Mouse (Mus musculus) liver, embryonic 14.5 days (tissue): ENCODE data around the gene Dhtkd1. TPM values are rescaled to one million over a fixed set of nuclear protein-coding genes. Genes with fewer than 3 reads are reported as not detected.

Experiments used
- ATAC-seq: fragments of 200-750 bp; cut with Nextera tagmentation; 2 replicates; pipeline ENCODE4 v1.8.0; 2017; ENCODE audit warnings: moderate number of reproducible peaks, mild to moderate bottlenecking, moderate library complexity; ENCODE audit not compliant: insufficient read depth
- DNase-seq, 3 experiments: peaks; one replicate each; pipeline ENCODE4 v3.0.0-alpha.2; 2012 to 2013; ENCODE audit warnings: low read depth in 3 of 3, low spot score in 3 of 3
- H3K27ac ChIP-seq: fragments of 300-500 bp; sonication (generic); 2 replicates; pipeline ENCODE4 v1.5.1; 2014; ENCODE audit warnings: moderate library complexity, mild to moderate bottlenecking, control low read depth, inconsistent platforms
- H3K27me3 ChIP-seq: fragments of 300-500 bp; sonication (generic); 2 replicates; pipeline ENCODE4 v1.6.1; 2014; ENCODE audit warnings: mild to moderate bottlenecking, low read length, moderate library complexity; ENCODE audit not compliant: control insufficient read depth, insufficient read depth
- H3K36me3 ChIP-seq: fragments of 300-500 bp; sonication (generic); replicated peaks from 2 replicates; pipeline ENCODE4 v1.6.1; 2014; ENCODE audit warnings: low read depth; ENCODE audit not compliant: control insufficient read depth, insufficient read depth
- H3K4me1 ChIP-seq, 2 experiments: fragments of 200-500 bp in 1 of 2; fragments of 300-500 bp in 1 of 2; sonication (generic) in 1 of 2; replicated peaks; 2 replicates each; pipeline ENCODE4 v1.6.1; 2012 to 2014; ENCODE audit warnings: antibody characterized with exemption in 1 of 2, inconsistent platforms in 1 of 2, low read length in 1 of 2; ENCODE audit not compliant: control insufficient read depth in 2 of 2, insufficient read depth in 2 of 2
- H3K4me2 ChIP-seq: fragments of 300-500 bp; sonication (generic); 2 replicates; pipeline ENCODE4 v1.6.1; 2014; ENCODE audit warnings: low read depth, mild to moderate bottlenecking, control low read depth, moderate library complexity
- H3K4me3 ChIP-seq, 2 experiments: fragments of 200-500 bp in 1 of 2; fragments of 300-500 bp in 1 of 2; sonication (generic) in 1 of 2; 2 replicates each; pipeline ENCODE4 v1.5.1; 2012 to 2014; ENCODE audit warnings: low read depth in 2 of 2, low read length in 2 of 2, mild to moderate bottlenecking in 2 of 2, control low read depth in 1 of 2, inconsistent platforms in 1 of 2, moderate library complexity in 1 of 2; ENCODE audit not compliant: insufficient read depth in 1 of 2
- H3K9ac ChIP-seq: fragments of 300-500 bp; sonication (generic); replicated peaks from 2 replicates; pipeline ENCODE4 v1.6.1; 2014; ENCODE audit warnings: mild to moderate bottlenecking, control low read depth, moderate library complexity
- H3K9me3 ChIP-seq: fragments of 300-500 bp; sonication (generic); 2 replicates; pipeline ENCODE4 v1.6.1; 2016; ENCODE audit warnings: low read length, mixed read lengths; ENCODE audit not compliant: control insufficient read depth
- CTCF ChIP-seq: IDR thresholded peaks from 2 replicates; pipeline ENCODE4 v1.5.1; 2016; ENCODE audit warnings: antibody characterized with exemption, low read depth, control low read depth
- EP300 ChIP-seq: IDR thresholded peaks from 2 replicates; pipeline ENCODE4 v1.6.1; 2016; ENCODE audit warnings: antibody characterized with exemption, low read depth
- WGBS: fragments of 180-500 bp; shearing (Covaris S2); extraction: QIAGEN DNeasy Blood & Tissue Kit; methylation state at CpG from one replicate; pipeline ENCODE4 v1.1.7; 2014; ENCODE audit not compliant: insufficient replicate concordance; 5-methylcytosine and 5-hydroxymethylcytosine counted together
- polyA plus RNA-seq, 2 experiments: library from polyadenylated mRNA; depleted of rRNA in 1 of 2; stranded (reverse) in 1 of 2; unstranded in 1 of 2; fragments of >200 nt; fragmentation: Nextera tagmentation in 1 of 2; extraction: Ambion mirVana in 1 of 2; gene quantifications; 2 replicates each; pipeline versions ENCODE4 v1.2.1 to v1.2.3; 2012 to 2014

Gene Dhtkd1
- polyA plus RNA-seq, 2 experiments, result 1.6 to 2.8 TPM

DNA sequence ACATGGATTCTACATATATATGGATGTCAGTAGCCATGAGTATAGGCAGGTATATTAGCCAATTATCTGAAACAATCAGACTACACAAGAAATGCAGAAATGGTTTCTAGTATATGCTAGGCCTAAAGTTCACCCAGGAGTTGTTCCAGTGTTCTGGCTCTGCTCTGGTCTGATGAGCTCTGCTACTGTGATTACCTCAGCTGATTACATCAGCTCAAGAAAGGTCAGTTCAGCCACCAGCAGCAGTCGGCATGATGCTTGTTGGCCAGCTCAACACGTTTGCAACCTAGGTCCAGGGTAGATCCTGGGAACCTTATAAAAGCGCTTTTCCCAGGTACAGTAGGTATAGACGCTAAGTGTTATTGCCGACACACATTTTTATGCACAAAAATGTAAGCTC, 72.8 kb downstream of the Dhtkd1 start:
- ATAC-seq (no peak), DNase-seq (no peak)
- H3K4me3 ChIP-seq, result no peak overlapping the region
- H3K9me3 ChIP-seq, result no peaks in the 10 kb centered on the region
- H3K4me2 ChIP-seq, result no peak overlapping the region
- H3K27ac ChIP-seq, result no peak overlapping the region
- peaks cover 39% of the 10 kb centered on the region for H3K36me3 ChIP-seq
- H3K27me3 ChIP-seq, result no peaks in the 10 kb centered on the region
- H3K9ac ChIP-seq, result no peak overlapping the region
- no peak for TF ChIP-seq CTCF
- no peak for TF ChIP-seq EP300
- WGBS, result 85% methylated on average over 5 of the region's 5 CpGs
- no peaks in the 10 kb centered on the region for H3K4me1 ChIP-seq

DNA sequence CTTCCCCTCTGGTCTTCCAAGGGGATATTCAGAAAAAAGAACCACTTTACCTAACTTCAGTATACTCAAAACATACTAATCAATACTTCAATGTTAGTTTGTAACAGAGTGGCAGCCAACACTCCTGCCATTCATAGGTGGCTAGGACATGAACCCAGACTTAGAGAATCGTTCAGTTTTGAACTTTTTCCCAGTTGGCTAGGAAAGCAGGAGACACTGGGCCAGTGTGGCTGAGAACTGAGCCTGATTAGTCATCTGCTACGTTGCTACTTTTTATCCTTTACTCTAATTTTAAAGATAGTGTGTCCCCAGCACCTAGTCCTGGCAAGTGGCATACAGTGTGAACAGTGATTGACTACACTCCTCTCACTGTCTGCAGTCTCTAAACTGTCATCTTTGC, 74.9 kb downstream of the Dhtkd1 start:
- no peak for ATAC-seq
- H3K4me2 ChIP-seq, result no peak overlapping the region
- no peak overlapping the region for H3K9ac ChIP-seq
- no peaks in the 10 kb centered on the region for H3K27me3 ChIP-seq
- no peaks in the 10 kb centered on the region for H3K9me3 ChIP-seq
- H3K4me3 ChIP-seq, result no peak overlapping the region
- WGBS, result 74% methylated on average over 2 of the region's 2 CpGs
- no peaks in the 10 kb centered on the region for H3K4me1 ChIP-seq
- H3K27ac ChIP-seq, result no peak overlapping the region
- peaks cover 30% of the 10 kb centered on the region for H3K36me3 ChIP-seq
- DNase-seq, result no peak
- TF ChIP-seq EP300, result no peak

DNA sequence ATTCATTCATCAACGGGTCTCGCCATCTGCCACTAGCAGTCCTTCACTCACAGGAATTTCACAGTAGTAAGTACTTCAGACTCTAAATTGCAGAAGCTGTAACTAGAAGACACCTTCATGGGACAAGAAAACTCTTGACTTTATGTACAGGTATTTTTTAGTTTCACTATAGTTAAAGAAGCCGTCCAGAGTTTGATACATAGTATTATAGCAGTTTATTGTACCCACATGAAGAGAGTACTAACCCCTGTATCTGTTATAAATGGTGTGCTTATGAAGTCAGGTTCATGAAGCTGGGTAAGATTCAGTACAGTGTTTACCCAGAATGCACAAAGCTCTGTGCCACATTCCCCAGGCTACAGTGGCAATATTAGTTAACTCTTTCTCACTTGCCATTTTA, 79.8 kb downstream of the Dhtkd1 start, which contains the start of gene Gm13199:
Gm13199 (minus strand) TSS at position 101 of the 400 bp plus-strand sequence.
- no peak within 1 kb of the TSS for H3K4me3 ChIP-seq
- no peak for ATAC-seq

GRCm38 (mm10) chr2:5851866-5852265, 90.7 kb downstream of the Dhtkd1 start:
- no peaks in the 10 kb centered on the region for H3K9me3 ChIP-seq
- no peak overlapping the region for H3K4me3 ChIP-seq
- H3K27me3 ChIP-seq, result no peaks in the 10 kb centered on the region
- no peak for TF ChIP-seq CTCF
- TF ChIP-seq EP300, result no peak
- H3K27ac ChIP-seq, result no peak overlapping the region
- peaks cover 2 to 5% of the 10 kb centered on the region in 2 experiments for H3K4me1 ChIP-seq
- H3K36me3 ChIP-seq, result peaks cover 8% of the 10 kb centered on the region
- H3K4me2 ChIP-seq, result no peak overlapping the region
- H3K9ac ChIP-seq, result no peak overlapping the region
- WGBS, result 64% methylated on average over 5 of the region's 5 CpGs
- DNase-seq (no peak), ATAC-seq (no peak)

More for the DNA sequence above, 79.8 kb downstream of the Dhtkd1 start, which contains the start of gene Gm13199:
- Histone ChIP-seq H3K9me3 (no peaks in the 10 kb centered on the region), H3K9ac (no peak within 1 kb of the TSS), H3K4me1 (no peaks in the 10 kb centered on the region), H3K27me3 (no peaks in the 10 kb centered on the region), H3K27ac (no peak within 1 kb of the TSS), H3K36me3 (peaks cover 46% of the 10 kb centered on the region), H3K4me2 (no peak within 1 kb of the TSS)
- DNase-seq, result no peak
- TF ChIP-seq EP300, result no peak
- 88% methylated on average over 3 of the region's 3 CpGs for WGBS

- DNase-seq, result no peak
- Histone ChIP-seq H3K9ac (no peak overlapping the region), H3K4me3 (no peak overlapping the region), H3K27me3 (no peaks in the 10 kb centered on the region), H3K4me1 (peaks cover 9 to 12% of the 10 kb centered on the region in 2 experiments), H3K27ac (no peak overlapping the region), H3K9me3 (no peaks in the 10 kb centered on the region), H3K36me3 (peaks cover 7% of the 10 kb centered on the region), H3K4me2 (no peak overlapping the region)
- no peak for ATAC-seq
- TF ChIP-seq CTCF (no peak), EP300 (no peak)
- WGBS, result 84% methylated on average over 9 of the region's 9 CpGs
Observed at GRCm38 (mm10) chr2:5851116-5851515, 91.5 kb downstream of the Dhtkd1 start.

Other genes with a start within 250 kb of the Dhtkd1 start
- gene Camk1d, start 228.3 kb downstream of the Dhtkd1 start, polyA plus RNA-seq (2012; rRNA removed), result 0.47 and 0.63 TPM in 2 replicates
- gene Camk1d, start 228.3 kb downstream of the Dhtkd1 start, polyA plus RNA-seq (2014; fragmentation: Nextera tagmentation; extraction: Ambion mirVana), result 0.83 and 1.0 TPM in 2 replicates
- gene Nudt5, start 97.8 kb downstream of the Dhtkd1 start, polyA plus RNA-seq (2012; rRNA removed), result 10.5 and 17.8 TPM in 2 replicates
- gene Nudt5, start 97.8 kb downstream of the Dhtkd1 start, polyA plus RNA-seq (2014; fragmentation: Nextera tagmentation; extraction: Ambion mirVana), result 47.3 and 55.1 TPM in 2 replicates
- 76.5 and 112 TPM in 2 replicates for gene Cdc123, start 97.6 kb downstream of the Dhtkd1 start, polyA plus RNA-seq (2012; rRNA removed)
- 135 and 138 TPM in 2 replicates for gene Cdc123, start 97.6 kb downstream of the Dhtkd1 start, polyA plus RNA-seq (2014; fragmentation: Nextera tagmentation; extraction: Ambion mirVana)
- gene Gm13199, start 79.9 kb downstream of the Dhtkd1 start, polyA plus RNA-seq (2012; rRNA removed), result 0.45 and 0.79 TPM in 2 replicates
- gene Gm13199, start 79.9 kb downstream of the Dhtkd1 start, polyA plus RNA-seq (2014; fragmentation: Nextera tagmentation; extraction: Ambion mirVana), result 0.58 and 0.59 TPM in 2 replicates
- 16.9 and 18.1 TPM in 2 replicates for gene Sec61a2, start 47.4 kb downstream of the Dhtkd1 start, polyA plus RNA-seq (2012; rRNA removed)
- 10.3 and 11.5 TPM in 2 replicates for gene Sec61a2, start 47.4 kb downstream of the Dhtkd1 start, polyA plus RNA-seq (2014; fragmentation: Nextera tagmentation; extraction: Ambion mirVana)
- gene Upf2, start 8.7 kb upstream of the Dhtkd1 start, polyA plus RNA-seq (2012; rRNA removed), result 4.5 and 6.8 TPM in 2 replicates
- gene Upf2, start 8.7 kb upstream of the Dhtkd1 start, polyA plus RNA-seq (2014; fragmentation: Nextera tagmentation; extraction: Ambion mirVana), result 3.7 and 3.8 TPM in 2 replicates
- 1.6 and 2.1 TPM in 2 replicates for gene Proser2, start 187.4 kb upstream of the Dhtkd1 start, polyA plus RNA-seq (2012; rRNA removed)
- 3.0 and 3.6 TPM in 2 replicates for gene Proser2, start 187.4 kb upstream of the Dhtkd1 start, polyA plus RNA-seq (2014; fragmentation: Nextera tagmentation; extraction: Ambion mirVana)